Mouse (Mus musculus): Measurements from ENCODE around the gene Elp6.

DNA sequence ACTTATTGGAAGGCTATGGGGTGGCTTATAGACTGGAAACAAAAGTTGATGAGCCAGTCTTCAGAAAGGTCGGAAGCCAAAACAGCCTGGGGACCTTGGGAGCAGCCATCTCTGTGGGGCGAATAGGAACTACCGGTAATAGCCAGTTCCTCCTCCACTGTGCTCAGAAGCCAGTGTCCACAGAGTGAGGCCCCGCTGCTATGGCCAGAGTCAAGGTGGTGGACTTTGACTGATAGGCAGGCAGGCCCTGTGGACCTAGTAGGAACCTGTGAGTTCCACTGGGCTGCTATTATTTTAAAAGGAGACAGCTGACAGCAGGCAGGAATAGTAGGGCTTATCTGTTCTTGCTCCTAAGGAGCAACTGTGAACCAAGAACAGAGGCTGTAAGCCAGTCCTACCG is 45.6 kb downstream of the Elp6 start:
- TF ChIP-seq GATA1 (IDR thresholded peaks at IDR 0.05; ENCODE audit: borderline replicate concordance, low read length) (no peak), FLI1 (IDR thresholded peaks at IDR 0.05; ENCODE audit: low read length) (no peak)
